ENCODE assay signal across 8 mouse cellular contexts in genomic region chr7:28811228-28811627, GRCm38 (mm10). TPM values are rescaled to one million over a fixed set of nuclear protein-coding genes. Genes with fewer than 3 reads are reported as not detected.
DNase-seq lines count a peak whose midpoint lies in the region; ATAC-seq and TF ChIP-seq lines count a peak whose summit lies in the region.

No protein-coding gene starts in this region.

- no peaks in the 10 kb centered on the region for H3K27me3 ChIP-seq in forebrain, embryonic 10.5 days (ENCODE audit: poor library complexity, severe bottlenecking)
- no peaks in the 10 kb centered on the region for H3K27me3 ChIP-seq in heart, postnatal 0 days (ENCODE audit: control insufficient read depth, insufficient read depth, low read length)

- peaks cover 71% of the 10 kb centered on the region for H3K4me1 ChIP-seq in forebrain, embryonic 10.5 days
- H3K4me1 ChIP-seq in heart, postnatal 0 days (ENCODE audit: control insufficient read depth, insufficient read depth): peaks cover 30% of the 10 kb centered on the region
- peaks cover 36% of the 10 kb centered on the region for H3K4me1 ChIP-seq in olfactory bulb, adult 2 months (ENCODE audit: control insufficient read depth, insufficient read depth, low read length)

- no peaks in the 10 kb centered on the region for H3K9me3 ChIP-seq in forebrain, embryonic 10.5 days
- H3K9me3 ChIP-seq in heart, postnatal 0 days (replicated peaks; ENCODE audit: control insufficient read depth, low read length): no peaks in the 10 kb centered on the region

- H3K27ac ChIP-seq in forebrain, embryonic 10.5 days: peak overlapping the region; percentile 100
- H3K27ac ChIP-seq in heart, postnatal 0 days (ENCODE audit: low read depth): peak overlapping the region; percentile 96
- H3K27ac ChIP-seq in olfactory bulb, adult 2 months (ENCODE audit: insufficient read depth, low read depth, low read length): peak overlapping the region; percentile 97; the same call in 1 of the 2 replicates

- no peak for TF ChIP-seq POLR2A in olfactory bulb, adult 2 months (IDR thresholded peaks at IDR 0.05; ENCODE audit: insufficient read depth, low read depth, low read length)

- under 1% methylated on average over 40 of the region's 40 CpGs for WGBS in forebrain, embryonic 10.5 days
- under 1% methylated on average over 39 of the region's 40 CpGs for WGBS in heart, postnatal 0 days
- WGBS in olfactory bulb, adult 2 months: under 1% methylated on average over 39 of the region's 40 CpGs

- DNase-seq in brain, embryonic 18.5 days (ENCODE audit: low read depth, low spot score): peak; percentile 88
- peak; percentile 90 for DNase-seq in forebrain, embryonic 10.5 days (ENCODE audit: extremely low spot score, low spot score)
- peak; percentile 94 for DNase-seq in heart, postnatal 0 days (ENCODE audit: low spot score)
- DNase-seq in layer of hippocampus, adult 11-12 months (ENCODE audit: low spot score): peak; percentile 87
- peak; percentile 92 to 94 for DNase-seq in lung, adult 18-20 months
- DNase-seq in thymus, adult 18-20 months: peak; percentile 92 to 93

- peak overlapping the region; percentile 93 for H3K4me3 ChIP-seq in forebrain, embryonic 10.5 days
- peak overlapping the region; percentile 75 for H3K4me3 ChIP-seq in heart, postnatal 0 days (ENCODE audit: low read depth, low read length)
- H3K4me3 ChIP-seq in olfactory bulb, adult 2 months (ENCODE audit: insufficient read depth, low read depth, low read length): peak overlapping the region; percentile 93

- H3K9ac ChIP-seq in heart, postnatal 0 days (replicated peaks; ENCODE audit: low read depth, low read length): peak overlapping the region; percentile 87

- H3K4me2 ChIP-seq in heart, postnatal 0 days (ENCODE audit: low read depth, low read length): peak overlapping the region; percentile 87

- TF ChIP-seq EP300 in heart, postnatal 0 days (IDR thresholded peaks at IDR 0.05; ENCODE audit: low read depth): peak; percentile 80

- peaks cover 47% of the 10 kb centered on the region for H3K36me3 ChIP-seq in forebrain, embryonic 10.5 days (replicated peaks)
- H3K36me3 ChIP-seq in heart, postnatal 0 days (replicated peaks; ENCODE audit: control insufficient read depth, insufficient read depth, low read length): peaks cover 43% of the 10 kb centered on the region

- no peak for TF ChIP-seq CTCF in heart, postnatal 0 days (IDR thresholded peaks at IDR 0.05; ENCODE audit: low read depth)
- TF ChIP-seq CTCF in olfactory bulb, adult 2 months (IDR thresholded peaks at IDR 0.05; ENCODE audit: insufficient read depth, low read depth, low read length): no peak

- ATAC-seq in CD4-positive, CD25-positive, alpha-beta regulatory T cell, adult 4 months: peak; percentile 3
- peak; percentile 52 for ATAC-seq in heart, postnatal 0 days (ENCODE audit: insufficient read depth, low read depth)

RNA-seq across cellular contexts. Expression of gene Hnrnpl, which starts 2.9 kb away (rescaled TPM):
- 100 to 1,000 TPM; 181 to 326 TPM for polyA plus RNA-seq in CD4-positive, CD25-positive, alpha-beta regulatory T cell, adult 4 months (2017; shearing (Covaris generic))
- polyA plus RNA-seq in forebrain, embryonic 10.5 days (2016; fragmentation: Nextera tagmentation; extraction: Ambion mirVana): 325 and 336 TPM in 2 replicates
- 259 and 275 TPM in 2 replicates for total RNA-seq in heart, postnatal 0 days (2014; rRNA removed; ENCODE audit: low replicate concordance)
- 149 and 171 TPM in 2 replicates for polyA plus RNA-seq in heart, postnatal 0 days (2015; fragmentation: Nextera tagmentation; extraction: Ambion mirVana)
- 179 and 465 TPM in 2 replicates for polyA plus RNA-seq in olfactory bulb, adult 2 months (2012; ENCODE audit: insufficient read depth, insufficient read length, low replicate concordance, missing spikeins)

RNA-seq across cellular contexts. Expression of gene Ech1, which starts 13.8 kb away (rescaled TPM):
- polyA plus RNA-seq in CD4-positive, CD25-positive, alpha-beta regulatory T cell, adult 4 months (2017; shearing (Covaris generic)): 100 to 1,000 TPM; 198 to 237 TPM
- polyA plus RNA-seq in forebrain, embryonic 10.5 days (2016; fragmentation: Nextera tagmentation; extraction: Ambion mirVana): 68.5 and 72.0 TPM in 2 replicates
- 483 and 823 TPM in 2 replicates for total RNA-seq in heart, postnatal 0 days (2014; rRNA removed; ENCODE audit: low replicate concordance)
- 806 and 928 TPM in 2 replicates for polyA plus RNA-seq in heart, postnatal 0 days (2015; fragmentation: Nextera tagmentation; extraction: Ambion mirVana)
- not detected in 2 replicates for polyA plus RNA-seq in olfactory bulb, adult 2 months (2012; ENCODE audit: insufficient read depth, insufficient read length, low replicate concordance, missing spikeins)

RNA-seq across cellular contexts. Expression of gene Lgals4, which starts 22.4 kb away (rescaled TPM):
- 10 to 100 TPM; 28.0 to 57.1 TPM for polyA plus RNA-seq in CD4-positive, CD25-positive, alpha-beta regulatory T cell, adult 4 months (2017; shearing (Covaris generic))
- polyA plus RNA-seq in forebrain, embryonic 10.5 days (2016; fragmentation: Nextera tagmentation; extraction: Ambion mirVana): 2.9 and 3.1 TPM in 2 replicates
- total RNA-seq in heart, postnatal 0 days (2014; rRNA removed; ENCODE audit: low replicate concordance): 2.3 and 24.1 TPM in 2 replicates
- 30.9 and 36.0 TPM in 2 replicates for polyA plus RNA-seq in heart, postnatal 0 days (2015; fragmentation: Nextera tagmentation; extraction: Ambion mirVana)
- not detected in 2 replicates for polyA plus RNA-seq in olfactory bulb, adult 2 months (2012; ENCODE audit: insufficient read depth, insufficient read length, low replicate concordance, missing spikeins)

RNA-seq across cellular contexts. Expression of gene Rinl, which starts 22.5 kb away (rescaled TPM):
- polyA plus RNA-seq in CD4-positive, CD25-positive, alpha-beta regulatory T cell, adult 4 months (2017; shearing (Covaris generic)): 100 to 1,000 TPM; 197 to 273 TPM
- 3.4 and 3.8 TPM in 2 replicates for polyA plus RNA-seq in forebrain, embryonic 10.5 days (2016; fragmentation: Nextera tagmentation; extraction: Ambion mirVana)
- total RNA-seq in heart, postnatal 0 days (2014; rRNA removed; ENCODE audit: low replicate concordance): 2.1 and 2.7 TPM in 2 replicates
- 2.3 and 2.4 TPM in 2 replicates for polyA plus RNA-seq in heart, postnatal 0 days (2015; fragmentation: Nextera tagmentation; extraction: Ambion mirVana)
- polyA plus RNA-seq in olfactory bulb, adult 2 months (2012; ENCODE audit: insufficient read depth, insufficient read length, low replicate concordance, missing spikeins): not detected in 2 replicates

RNA-seq across cellular contexts. Expression of gene Nfkbib, which starts 43.9 kb away (rescaled TPM):
- 10 to 100 TPM; 54.3 to 56.8 TPM for polyA plus RNA-seq in CD4-positive, CD25-positive, alpha-beta regulatory T cell, adult 4 months (2017; shearing (Covaris generic))
- 56.6 and 57.6 TPM in 2 replicates for polyA plus RNA-seq in forebrain, embryonic 10.5 days (2016; fragmentation: Nextera tagmentation; extraction: Ambion mirVana)
- total RNA-seq in heart, postnatal 0 days (2014; rRNA removed; ENCODE audit: low replicate concordance): 3.5 and 16.1 TPM in 2 replicates
- polyA plus RNA-seq in heart, postnatal 0 days (2015; fragmentation: Nextera tagmentation; extraction: Ambion mirVana): 25.7 and 26.7 TPM in 2 replicates
- not detected in 2 replicates for polyA plus RNA-seq in olfactory bulb, adult 2 months (2012; ENCODE audit: insufficient read depth, insufficient read length, low replicate concordance, missing spikeins)

Comparison
In these comparisons a context has a peak if more than half of its experiments do, and no peak if none do; other contexts are left out.
1. Peak in every context shown above with its lines: DNase-seq, ATAC-seq, H3K4me3 ChIP-seq and H3K27ac ChIP-seq.
2. RNA of gene Ech1, which starts 13.8 kb away (polyA plus RNA-seq): 806 to 928 TPM in heart, postnatal 0 days, 198 to 237 TPM in CD4-positive, CD25-positive, alpha-beta regulatory T cell, adult 4 months and 68.5 to 72.0 TPM in forebrain, embryonic 10.5 days; not detected in olfactory bulb, adult 2 months; every median in the first group is over 10 times any median in the second.